Mouse (Mus musculus): ENCODE measurements around the gene Cobll1. TPM values are rescaled to one million over a fixed set of nuclear protein-coding genes. Genes with fewer than 3 reads are reported as not detected.

Gene Cobll1
- total RNA-seq (2014; rRNA removed): 13.6 and 16.0 TPM in 2 replicates
- 9.4 and 10.0 TPM in 2 replicates for polyA plus RNA-seq (2012; rRNA removed)

GRCm38 (mm10) chr2:65238964-65239570 is at the start of gene Cobll1:
Cobll1 (minus strand) TSS chr2:65239403.
- peak; percentile 70 for DNase-seq (ENCODE audit: extremely low read depth, low read depth, low spot score)
- Histone ChIP-seq H3K36me3 (ENCODE audit: control insufficient read depth, insufficient read depth, low read length) (no peaks in the 10 kb centered on the region), H3K27ac (replicated peaks; ENCODE audit: insufficient read depth, low read depth, low read length) (peak within 1 kb of the TSS; percentile 95), H3K4me3 (ENCODE audit: insufficient read depth, low read depth, low read length) (peak within 1 kb of the TSS; percentile 93), H3K27me3 (ENCODE audit: control insufficient read depth, insufficient read depth, low read length) (no peaks in the 10 kb centered on the region), H3K4me1 (ENCODE audit: control insufficient read depth, insufficient read depth, low read length) (peaks cover 10% of the 10 kb centered on the region), H3K9ac (ENCODE audit: low read depth, low read length) (peak within 1 kb of the TSS; percentile 98), H3K79me2 (ENCODE audit: control insufficient read depth, insufficient read depth, low read length) (peaks cover 11% of the 10 kb centered on the region; the same call in 1 of the 2 replicates)
- WGBS: under 1% methylated on average over 37 of the region's 37 CpGs
- TF ChIP-seq POLR2A (IDR thresholded peaks at IDR 0.05; ENCODE audit: extremely low read depth, insufficient read depth, low read length) (0 out of 2 replicates have a peak, but pooled peaks have one; percentile 7), CTCF (IDR thresholded peaks at IDR 0.05; ENCODE audit: low read depth, low read length) (peak; percentile 23)

GRCm38 (mm10) chr2:65288696-65289095 is 49.5 kb upstream of the Cobll1 start:
- Histone ChIP-seq H3K27ac (replicated peaks; ENCODE audit: insufficient read depth, low read depth, low read length) (no peak overlapping the region), H3K9ac (ENCODE audit: low read depth, low read length) (no peak overlapping the region), H3K4me1 (ENCODE audit: control insufficient read depth, insufficient read depth, low read length) (peaks cover 8% of the 10 kb centered on the region), H3K36me3 (ENCODE audit: control insufficient read depth, insufficient read depth, low read length) (no peaks in the 10 kb centered on the region), H3K79me2 (ENCODE audit: control insufficient read depth, insufficient read depth, low read length) (no peaks in the 10 kb centered on the region), H3K27me3 (ENCODE audit: control insufficient read depth, insufficient read depth, low read length) (no peaks in the 10 kb centered on the region), H3K4me3 (ENCODE audit: insufficient read depth, low read depth, low read length) (no peak overlapping the region)
- TF ChIP-seq CTCF (IDR thresholded peaks at IDR 0.05; ENCODE audit: low read depth, low read length) (no peak), POLR2A (IDR thresholded peaks at IDR 0.05; ENCODE audit: extremely low read depth, insufficient read depth, low read length) (no peak)
- no peak for DNase-seq (ENCODE audit: extremely low read depth, low read depth, low spot score)
- 89% methylated on average over 1 of the region's 1 CpGs for WGBS

- Histone ChIP-seq H3K36me3 (ENCODE audit: control insufficient read depth, insufficient read depth, low read length) (no peaks in the 10 kb centered on the region), H3K27me3 (ENCODE audit: control insufficient read depth, insufficient read depth, low read length) (no peaks in the 10 kb centered on the region), H3K4me1 (ENCODE audit: control insufficient read depth, insufficient read depth, low read length) (peaks cover 8% of the 10 kb centered on the region), H3K4me3 (ENCODE audit: insufficient read depth, low read depth, low read length) (no peak overlapping the region), H3K9ac (ENCODE audit: low read depth, low read length) (no peak overlapping the region), H3K27ac (replicated peaks; ENCODE audit: insufficient read depth, low read depth, low read length) (peak overlapping the region; percentile 76), H3K79me2 (ENCODE audit: control insufficient read depth, insufficient read depth, low read length) (no peaks in the 10 kb centered on the region)
- DNase-seq (ENCODE audit: extremely low read depth, low read depth, low spot score): peak; percentile 96
- WGBS: 19% methylated on average over 3 of the region's 3 CpGs
- TF ChIP-seq CTCF (IDR thresholded peaks at IDR 0.05; ENCODE audit: low read depth, low read length) (no peak), POLR2A (IDR thresholded peaks at IDR 0.05; ENCODE audit: extremely low read depth, insufficient read depth, low read length) (0 out of 2 replicates have a peak, but pooled peaks have one; percentile 4)
Measured at GRCm38 (mm10) chr2:65285380-65285779, 46.2 kb upstream of the Cobll1 start.

GRCm38 (mm10) chr2:65282979-65283378 is 43.8 kb upstream of the Cobll1 start:
- Histone ChIP-seq H3K36me3 (ENCODE audit: control insufficient read depth, insufficient read depth, low read length) (no peaks in the 10 kb centered on the region), H3K27me3 (ENCODE audit: control insufficient read depth, insufficient read depth, low read length) (no peaks in the 10 kb centered on the region), H3K79me2 (ENCODE audit: control insufficient read depth, insufficient read depth, low read length) (no peaks in the 10 kb centered on the region), H3K4me1 (ENCODE audit: control insufficient read depth, insufficient read depth, low read length) (peaks cover 8% of the 10 kb centered on the region), H3K27ac (replicated peaks; ENCODE audit: insufficient read depth, low read depth, low read length) (no peak overlapping the region), H3K9ac (ENCODE audit: low read depth, low read length) (no peak overlapping the region), H3K4me3 (ENCODE audit: insufficient read depth, low read depth, low read length) (no peak overlapping the region)
- no peak for DNase-seq (ENCODE audit: extremely low read depth, low read depth, low spot score)
- TF ChIP-seq POLR2A (IDR thresholded peaks at IDR 0.05; ENCODE audit: extremely low read depth, insufficient read depth, low read length) (no peak), CTCF (IDR thresholded peaks at IDR 0.05; ENCODE audit: low read depth, low read length) (no peak)
- WGBS: 86% methylated on average over 6 of the region's 6 CpGs

- no peak overlapping the region for H3K27ac ChIP-seq (replicated peaks; ENCODE audit: insufficient read depth, low read depth, low read length)
- no peaks in the 10 kb centered on the region for H3K79me2 ChIP-seq (ENCODE audit: control insufficient read depth, insufficient read depth, low read length)
- H3K4me1 ChIP-seq (ENCODE audit: control insufficient read depth, insufficient read depth, low read length): no peaks in the 10 kb centered on the region
- DNase-seq (ENCODE audit: extremely low read depth, low read depth, low spot score): no peak
- no peak overlapping the region for H3K9ac ChIP-seq (ENCODE audit: low read depth, low read length)
- no peak overlapping the region for H3K4me3 ChIP-seq (ENCODE audit: insufficient read depth, low read depth, low read length)
- TF ChIP-seq CTCF (IDR thresholded peaks at IDR 0.05; ENCODE audit: low read depth, low read length) (no peak), POLR2A (IDR thresholded peaks at IDR 0.05; ENCODE audit: extremely low read depth, insufficient read depth, low read length) (no peak)
- no peaks in the 10 kb centered on the region for H3K36me3 ChIP-seq (ENCODE audit: control insufficient read depth, insufficient read depth, low read length)
- H3K27me3 ChIP-seq (ENCODE audit: control insufficient read depth, insufficient read depth, low read length): no peaks in the 10 kb centered on the region
- 36% methylated on average over 4 of the region's 4 CpGs for WGBS
Measured at GRCm38 (mm10) chr2:65279029-65279690, 40.0 kb upstream of the Cobll1 start.

All from liver, adult 2 months (tissue).